8 mouse cellular contexts compared by ENCODE assay signal in the genomic region with DNA sequence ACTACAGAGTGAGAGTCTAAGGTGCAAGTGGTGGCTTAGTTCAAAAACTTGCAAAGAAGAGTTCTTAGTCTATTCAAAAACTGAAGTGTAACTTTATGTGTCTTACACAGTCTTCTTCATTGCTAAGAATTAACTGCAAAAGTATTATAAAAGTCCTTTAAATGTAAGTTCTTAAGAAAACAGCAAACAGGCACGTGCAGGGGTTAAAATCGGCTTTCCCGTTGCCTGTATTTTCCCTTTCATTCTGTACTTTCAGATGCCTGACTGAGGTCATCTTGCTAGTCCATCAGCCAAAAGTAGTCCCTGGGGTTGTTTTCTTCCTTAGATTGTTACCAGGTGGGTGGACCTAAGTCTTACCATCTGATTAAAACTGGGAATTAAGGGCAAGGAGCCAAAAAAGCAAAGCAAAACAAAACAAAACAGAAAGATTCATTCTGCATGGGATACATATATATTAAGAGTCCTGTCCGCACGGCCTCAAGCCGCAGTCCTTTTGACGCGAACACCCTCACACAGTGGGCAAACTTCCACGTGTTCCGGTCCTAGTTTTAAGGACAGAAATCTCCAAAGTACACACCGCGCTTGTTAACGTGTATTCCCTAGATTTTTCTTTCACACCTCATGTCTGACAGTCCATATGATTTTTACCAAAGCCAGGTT. TPM values are rescaled to one million over a fixed set of nuclear protein-coding genes. Genes with fewer than 3 reads are reported as not detected.
A peak's percentile ranks its signal among the peaks of the same experiment; 100 is the strongest.
DNase-seq lines count a peak whose midpoint lies in the region; ATAC-seq and TF ChIP-seq lines count a peak whose summit lies in the region.

No protein-coding gene starts in this region.

- H3K27me3 ChIP-seq in kidney, embryonic 15.5 days, result no peaks in the 10 kb centered on the region
- H3K27me3 ChIP-seq in midbrain, embryonic 12.5 days, result no peaks in the 10 kb centered on the region

- H3K4me3 ChIP-seq in bone marrow, adult 2 months (replicated peaks; ENCODE audit: control insufficient read depth, low read depth, low read length), result peak overlapping the region; percentile 52
- H3K4me3 ChIP-seq in kidney, embryonic 15.5 days (replicated peaks), result peak overlapping the region; percentile 57
- peak overlapping the region; percentile 68 for H3K4me3 ChIP-seq in midbrain, embryonic 12.5 days

- peak; percentile 34 for DNase-seq in adrenal gland, postnatal 10 days
- DNase-seq in adrenal gland, postnatal 25 days, result no peak
- peak; percentile 59 to 64 for DNase-seq in heart, adult 18-20 months
- DNase-seq in layer of hippocampus, postnatal 10 days (ENCODE audit: low spot score in 2 of 2), result no peak

- H3K4me2 ChIP-seq in kidney, embryonic 15.5 days, result peak overlapping the region; percentile 81
- peak overlapping the region; percentile 83 for H3K4me2 ChIP-seq in midbrain, embryonic 12.5 days (replicated peaks)

- H3K27ac ChIP-seq in bone marrow, adult 2 months (ENCODE audit: control insufficient read depth, insufficient read depth, low read depth, low read length, poor library complexity), result no peak overlapping the region
- no peak overlapping the region for H3K27ac ChIP-seq in kidney, embryonic 15.5 days
- no peak overlapping the region for H3K27ac ChIP-seq in midbrain, embryonic 12.5 days (replicated peaks)

- H3K36me3 ChIP-seq in kidney, embryonic 15.5 days, result no peaks in the 10 kb centered on the region
- H3K36me3 ChIP-seq in midbrain, embryonic 12.5 days, result no peaks in the 10 kb centered on the region

- H3K9ac ChIP-seq in kidney, embryonic 15.5 days, result no peak overlapping the region
- no peak overlapping the region for H3K9ac ChIP-seq in midbrain, embryonic 12.5 days (replicated peaks)

- ATAC-seq in kidney, embryonic 15.5 days (replicated peaks; ENCODE audit: low FRiP score), result peak; percentile 23; the same call in 1 of the 2 replicates
- peak; percentile 12; the same call in 1 of the 2 replicates for ATAC-seq in midbrain, embryonic 12.5 days (ENCODE audit: low FRiP score, low read depth)
- ATAC-seq in megakaryocyte progenitor cell, adult 5-6 weeks (replicated peaks; ENCODE audit: poor library complexity), result no peak

- no peak for TF ChIP-seq CTCF in bone marrow, adult 2 months (IDR thresholded peaks at IDR 0.05; ENCODE audit: control insufficient read depth, insufficient read depth, low read length)

- no peaks in the 10 kb centered on the region for H3K9me3 ChIP-seq in kidney, embryonic 15.5 days (replicated peaks)
- H3K9me3 ChIP-seq in midbrain, embryonic 12.5 days, result no peaks in the 10 kb centered on the region

- WGBS in bone marrow, adult 2 months, result 9% methylated on average over 13 of the region's 13 CpGs
- whole genome bisulfite sequencing in kidney, embryonic 15.5 days, result 43% methylated on average over 13 of the region's 13 CpGs
- WGBS in midbrain, embryonic 12.5 days, result 73% methylated on average over 13 of the region's 13 CpGs

- no peaks in the 10 kb centered on the region; the same call in 1 of the 2 replicates for H3K4me1 ChIP-seq in bone marrow, adult 2 months (ENCODE audit: control insufficient read depth, insufficient read depth, low read length)
- peaks cover 16% of the 10 kb centered on the region for H3K4me1 ChIP-seq in kidney, embryonic 15.5 days
- H3K4me1 ChIP-seq in midbrain, embryonic 12.5 days, result peaks cover 14% of the 10 kb centered on the region; the same call in 1 of the 2 replicates

- TF ChIP-seq POLR2A in bone marrow, adult 2 months (IDR thresholded peaks at IDR 0.05; ENCODE audit: borderline replicate concordance, control insufficient read depth, low read depth, low read length), result no peak

RNA-seq across cellular contexts. Expression of a gene that starts 1.1 kb away (rescaled TPM):
- total RNA-seq in adrenal gland, postnatal 10 days (2021), result 10 to 100 TPM; 23.3 to 37.5 TPM
- total RNA-seq in adrenal gland, postnatal 25 days (2021), result 17.8 and 19.6 TPM in 2 replicates
- polyA plus RNA-seq in bone marrow, adult 2 months (2011; ENCODE audit: insufficient read depth, insufficient read length, low replicate concordance, missing spikeins), result 12.6 and 15.8 TPM in 2 replicates
- total RNA-seq in heart, adult 18-20 months (2021), result 10 to 100 TPM; 16.3 to 16.8 TPM
- polyA plus RNA-seq in kidney, embryonic 15.5 days (2015; fragmentation: Nextera tagmentation; extraction: Ambion mirVana), result 17.4 and 20.1 TPM in 2 replicates
- polyA plus RNA-seq in midbrain, embryonic 12.5 days (2016; fragmentation: Nextera tagmentation; extraction: Ambion mirVana), result 11.9 and 17.2 TPM in 2 replicates
- total RNA-seq in megakaryocyte progenitor cell, adult 5-6 weeks (2015), result 9.8 and 14.7 TPM in 2 replicates
- 8.5 and 23.8 TPM in 2 replicates for total RNA-seq in megakaryocyte progenitor cell, adult 5-6 weeks (2017)
- total RNA-seq in layer of hippocampus, postnatal 10 days (2021), result 10 to 100 TPM; 43.9 to 46.0 TPM

RNA-seq across cellular contexts. Expression of a gene that starts 28.4 kb away (rescaled TPM):
- total RNA-seq in adrenal gland, postnatal 10 days (2021), result 100 to 1,000 TPM; 108 to 109 TPM
- 74.6 TPM in 2 replicates for total RNA-seq in adrenal gland, postnatal 25 days (2021)
- 2.2 and 8.8 TPM in 2 replicates for polyA plus RNA-seq in bone marrow, adult 2 months (2011; ENCODE audit: insufficient read depth, insufficient read length, low replicate concordance, missing spikeins)
- total RNA-seq in heart, adult 18-20 months (2021), result 10 to 100 TPM; 86.2 to 91.2 TPM
- 22.2 TPM in 2 replicates for polyA plus RNA-seq in kidney, embryonic 15.5 days (2015; fragmentation: Nextera tagmentation; extraction: Ambion mirVana)
- 30.8 and 33.7 TPM in 2 replicates for polyA plus RNA-seq in midbrain, embryonic 12.5 days (2016; fragmentation: Nextera tagmentation; extraction: Ambion mirVana)
- total RNA-seq in megakaryocyte progenitor cell, adult 5-6 weeks (2015), result 51.9 and 62.8 TPM in 2 replicates
- total RNA-seq in megakaryocyte progenitor cell, adult 5-6 weeks (2017), result 98.5 and 170 TPM in 2 replicates
- 10 to 100 TPM; 14.4 to 18.2 TPM for total RNA-seq in layer of hippocampus, postnatal 10 days (2021)

Comparison
In these comparisons a context has a peak if more than half of its experiments do, and no peak if none do; other contexts are left out.
1. DNase-seq: peak in adrenal gland, postnatal 10 days (single experiment) and heart, adult 18-20 months (2 of 2); none in adrenal gland, postnatal 25 days (single experiment) and layer of hippocampus, postnatal 10 days (0 of 2).
2. Peak in every context shown above with its lines, with median percentiles within 50 percentile points of each other: H3K4me3 ChIP-seq.